Mouse (Mus musculus) midbrain, embryonic 14.5 days (tissue): Measurements from ENCODE around the gene Wdr24. TPM values are rescaled to one million over a fixed set of nuclear protein-coding genes. Genes with fewer than 3 reads are reported as not detected.
A peak's percentile ranks its signal among the peaks of the same experiment; 100 is the strongest.

Source experiments
- ATAC-seq: fragments of 200-750 bp; cut with Nextera tagmentation; 2 replicates; pipeline ENCODE4 v1.8.0; 2017; ENCODE audit warnings: moderate number of reproducible peaks, moderate library complexity; ENCODE audit not compliant: low FRiP score, low TSS enrichment
- DNase-seq: peaks from one replicate; pipeline ENCODE4 v3.0.0-alpha.2; 2015
- H3K27ac ChIP-seq: fragments of 300-500 bp; sonication (generic); replicated peaks from 2 replicates; pipeline ENCODE4 v1.5.1; 2014; ENCODE audit warnings: mild to moderate bottlenecking, low read depth, low read length, moderate library complexity
- H3K27me3 ChIP-seq: fragments of 300-500 bp; sonication (generic); 2 replicates; pipeline ENCODE4 v1.6.1; 2014; ENCODE audit warnings: low read length, control low read depth, mixed read lengths; ENCODE audit not compliant: control insufficient read depth, insufficient read depth
- H3K36me3 ChIP-seq: fragments of 300-500 bp; sonication (generic); 2 replicates; pipeline ENCODE4 v1.6.1; 2014; ENCODE audit warnings: low read length, control low read depth; ENCODE audit not compliant: control insufficient read depth, insufficient read depth
- H3K4me1 ChIP-seq: fragments of 300-500 bp; sonication (generic); 2 replicates; pipeline ENCODE4 v1.6.1; 2014; ENCODE audit warnings: mild to moderate bottlenecking, antibody characterized with exemption, low read length, control low read depth; ENCODE audit not compliant: control insufficient read depth, insufficient read depth
- H3K4me2 ChIP-seq: fragments of 300-500 bp; sonication (generic); 2 replicates; pipeline ENCODE4 v1.6.1; 2014; ENCODE audit warnings: mild to moderate bottlenecking, low read length, moderate library complexity
- H3K4me3 ChIP-seq: fragments of 300-500 bp; sonication (generic); replicated peaks from 2 replicates; pipeline ENCODE4 v1.5.1; 2014; ENCODE audit warnings: low read depth, low read length
- H3K9ac ChIP-seq: fragments of 300-500 bp; sonication (generic); replicated peaks from 2 replicates; pipeline ENCODE4 v1.6.1; 2014; ENCODE audit warnings: mild to moderate bottlenecking, low read length, moderate library complexity
- H3K9me3 ChIP-seq: fragments of 300-500 bp; sonication (generic); 2 replicates; pipeline ENCODE4 v1.6.1; 2016; ENCODE audit warnings: low read length, control low read depth, mixed read lengths; ENCODE audit not compliant: control insufficient read depth
- WGBS: fragments of 180-500 bp; shearing (Covaris S2); extraction: QIAGEN DNeasy Blood & Tissue Kit; methylation state at CpG from one replicate; pipeline ENCODE4 v1.1.7; 2014; 5-methylcytosine and 5-hydroxymethylcytosine counted together
- polyA plus RNA-seq: library from polyadenylated mRNA; unstranded; fragments of >200 nt; fragmentation: Nextera tagmentation; extraction: Ambion mirVana; gene quantifications from 2 replicates; pipeline ENCODE4 v1.2.1, GENCODE M21; 2014

The Wdr24 gene
- polyA plus RNA-seq, 1 experiment from 2014 or later = 31.7 TPM

- Histone ChIP-seq H3K4me2 (peak overlapping the region; percentile 95), H3K4me3 (peak overlapping the region; percentile 70; the same call in 1 of the 2 replicates), H3K27me3 (no peaks in the 10 kb centered on the region), H3K27ac (no peak overlapping the region), H3K9ac (no peak overlapping the region), H3K36me3 (peaks cover 45% of the 10 kb centered on the region), H3K4me1 (peaks cover 42% of the 10 kb centered on the region), H3K9me3 (no peaks in the 10 kb centered on the region)
- 91% methylated on average over 22 of the region's 22 CpGs for WGBS
- DNase-seq = no peak
- no peak for ATAC-seq
Observed at GRCm38 (mm10) chr17:25827546-25828222, 4.3 kb downstream of the Wdr24 start.

GRCm38 (mm10) chr17:25828223-25828594 is 4.8 kb downstream of the Wdr24 start:
- H3K4me3 ChIP-seq = peak overlapping the region; percentile 70
- H3K4me1 ChIP-seq = peaks cover 39% of the 10 kb centered on the region
- WGBS = 89% methylated on average over 8 of the region's 8 CpGs
- H3K9me3 ChIP-seq = no peaks in the 10 kb centered on the region
- ATAC-seq = no peak
- H3K27ac ChIP-seq = peak overlapping the region; percentile 91; the same call in 1 of the 2 replicates
- H3K36me3 ChIP-seq = peaks cover 45% of the 10 kb centered on the region
- H3K4me2 ChIP-seq = peak overlapping the region; percentile 95
- no peaks in the 10 kb centered on the region for H3K27me3 ChIP-seq
- no peak for DNase-seq
- 0 out of 2 replicates have a peak overlapping the region, but pooled peaks have one; percentile 78 for H3K9ac ChIP-seq

GRCm38 (mm10) chr17:25828712-25829557 is 5.5 kb downstream of the Wdr24 start, which contains the start of gene Jmjd8:
Gene Jmjd8, plus strand, starts transcription at chr17:25828867.
- peak within 1 kb of the TSS; percentile 70 for H3K4me3 ChIP-seq
- H3K4me1 ChIP-seq = peaks cover 39% of the 10 kb centered on the region
- DNase-seq (peak; percentile 92), ATAC-seq (peak; percentile 59)
- H3K9me3 ChIP-seq = no peaks in the 10 kb centered on the region
- peak within 1 kb of the TSS; percentile 91 for H3K27ac ChIP-seq
- no peaks in the 10 kb centered on the region for H3K27me3 ChIP-seq
- peaks cover 45% of the 10 kb centered on the region for H3K36me3 ChIP-seq
- H3K4me2 ChIP-seq = peak within 1 kb of the TSS; percentile 95
- peak within 1 kb of the TSS; percentile 78 for H3K9ac ChIP-seq
- WGBS = 1% methylated on average over 32 of the region's 32 CpGs

GRCm38 (mm10) chr17:25829558-25830017 is 6.2 kb downstream of the Wdr24 start:
- Histone ChIP-seq H3K4me2 (peak overlapping the region; percentile 95), H3K9me3 (no peaks in the 10 kb centered on the region), H3K27ac (peak overlapping the region; percentile 91), H3K4me3 (peak overlapping the region; percentile 70), H3K36me3 (peaks cover 47% of the 10 kb centered on the region), H3K27me3 (no peaks in the 10 kb centered on the region), H3K9ac (peak overlapping the region; percentile 78), H3K4me1 (peaks cover 39% of the 10 kb centered on the region)
- ATAC-seq (no peak), DNase-seq (no peak)
- 38% methylated on average over 8 of the region's 8 CpGs for WGBS

GRCm38 (mm10) chr17:25830200-25830753 is 6.8 kb downstream of the Wdr24 start:
- Histone ChIP-seq H3K36me3 (peaks cover 48% of the 10 kb centered on the region), H3K4me3 (peak overlapping the region; percentile 70; the same call in 1 of the 2 replicates)
- WGBS = 89% methylated on average over 4 of the region's 4 CpGs

GRCm38 (mm10) chr17:25830806-25831431 is 7.5 kb downstream of the Wdr24 start:
- peaks cover 48% of the 10 kb centered on the region for H3K4me1 ChIP-seq
- DNase-seq (no peak), ATAC-seq (no peak)
- no peak overlapping the region; the same call in 1 of the 2 replicates for H3K9ac ChIP-seq
- no peaks in the 10 kb centered on the region for H3K27me3 ChIP-seq
- H3K27ac ChIP-seq = no peak overlapping the region
- peaks cover 48% of the 10 kb centered on the region for H3K36me3 ChIP-seq
- WGBS = 86% methylated on average over 14 of the region's 14 CpGs
- H3K4me3 ChIP-seq = peak overlapping the region; percentile 82; the same call in 1 of the 2 replicates
- H3K9me3 ChIP-seq = no peaks in the 10 kb centered on the region
- peak overlapping the region; percentile 95 for H3K4me2 ChIP-seq

More at GRCm38 (mm10) chr17:25830200-25830753, 6.8 kb downstream of the Wdr24 start:
- no peaks in the 10 kb centered on the region for H3K27me3 ChIP-seq
- DNase-seq (no peak), ATAC-seq (no peak)
- H3K27ac ChIP-seq = no peak overlapping the region
- H3K4me2 ChIP-seq = peak overlapping the region; percentile 95
- peaks cover 41% of the 10 kb centered on the region for H3K4me1 ChIP-seq
- no peak overlapping the region; the same call in 1 of the 2 replicates for H3K9ac ChIP-seq
- no peaks in the 10 kb centered on the region for H3K9me3 ChIP-seq

GRCm38 (mm10) chr17:25831451-25832281 is 8.2 kb downstream of the Wdr24 start:
- H3K4me1 ChIP-seq = peaks cover 55% of the 10 kb centered on the region
- no peak for DNase-seq
- H3K4me3 ChIP-seq = peak overlapping the region; percentile 82
- peak overlapping the region; percentile 95 for H3K4me2 ChIP-seq
- peaks cover 41% of the 10 kb centered on the region for H3K36me3 ChIP-seq
- H3K9me3 ChIP-seq = no peaks in the 10 kb centered on the region
- H3K27ac ChIP-seq = peak overlapping the region; percentile 97; the same call in 1 of the 2 replicates
- WGBS = 67% methylated on average over 21 of the region's 21 CpGs
- peak overlapping the region; percentile 81 for H3K9ac ChIP-seq
- ATAC-seq = no peak
- no peaks in the 10 kb centered on the region for H3K27me3 ChIP-seq
